Mouse (Mus musculus) E14TG2a.4 (cell line): Measurements from ENCODE around the gene Skil.
A peak's percentile ranks its signal among the peaks of the same experiment; 100 is the strongest.

ENCODE experiments used
- H3K27me3 ChIP-seq: 2 replicates; pipeline ENCODE4 v1.6.1; 2014; ENCODE audit warnings: low read length, control low read depth; ENCODE audit not compliant: insufficient read depth
- H3K36me3 ChIP-seq: 2 replicates; pipeline ENCODE4 v1.6.1; 2014; ENCODE audit warnings: low read length, control low read depth; ENCODE audit not compliant: insufficient read depth
- H3K4me1 ChIP-seq: replicated peaks from 2 replicates; pipeline ENCODE4 v1.6.1; 2014; ENCODE audit warnings: low read depth, low read length, control low read depth
- H3K4me3 ChIP-seq: replicated peaks from 2 replicates; pipeline ENCODE4 v1.5.1; 2014; ENCODE audit warnings: mild to moderate bottlenecking, low read length
- H3K9me3 ChIP-seq: 2 replicates; pipeline ENCODE4 v1.6.1; 2014; ENCODE audit warnings: low read length, control low read depth
- CTCF ChIP-seq: conservative IDR thresholded peaks from 2 replicates; pipeline ENCODE4 v1.5.1; 2014; ENCODE audit warnings: low read length
- NANOG ChIP-seq: IDR thresholded peaks from 2 replicates; pipeline ENCODE4 v1.6.1; 2014; ENCODE audit warnings: borderline replicate concordance, low read length, mixed read lengths
- POU5F1 ChIP-seq: IDR thresholded peaks from 2 replicates; pipeline ENCODE4 v1.6.1; 2014; ENCODE audit warnings: low read length, borderline replicate concordance

Gene Skil

GRCm38 (mm10) chr3:31145641-31146290, 50.9 kb downstream of the Skil start:
- Histone ChIP-seq H3K27me3 (peaks cover 36% of the 10 kb centered on the region), H3K9me3 (no peaks in the 10 kb centered on the region), H3K4me1 (peaks cover 14% of the 10 kb centered on the region), H3K36me3 (no peaks in the 10 kb centered on the region), H3K4me3 (no peak overlapping the region)
- peak; percentile 48 for TF ChIP-seq CTCF
- TF ChIP-seq POU5F1 = no peak

GRCm38 (mm10) chr3:31148595-31148994, 53.7 kb downstream of the Skil start:
- H3K36me3 ChIP-seq = no peaks in the 10 kb centered on the region
- no peaks in the 10 kb centered on the region for H3K9me3 ChIP-seq
- H3K27me3 ChIP-seq = peaks cover 45% of the 10 kb centered on the region
- TF ChIP-seq NANOG (no peak), CTCF (no peak), POU5F1 (no peak)
- H3K4me3 ChIP-seq = no peak overlapping the region
- H3K4me1 ChIP-seq = peaks cover 14% of the 10 kb centered on the region

- Histone ChIP-seq H3K4me3 (peak within 1 kb of the TSS; percentile 74), H3K36me3 (no peaks in the 10 kb centered on the region), H3K9me3 (no peaks in the 10 kb centered on the region), H3K27me3 (peaks cover 45% of the 10 kb centered on the region), H3K4me1 (peaks cover 14% of the 10 kb centered on the region)
- no peak for TF ChIP-seq POU5F1
- TF ChIP-seq NANOG = no peak
- TF ChIP-seq CTCF = no peak
Measured at GRCm38 (mm10) chr3:31149706-31150105, 54.8 kb downstream of the Skil start, which contains the start of gene Cldn11. Gene Cldn11 (plus strand): TSS chr3:31149920.

GRCm38 (mm10) chr3:31152108-31152507, 57.2 kb downstream of the Skil start:
- Histone ChIP-seq H3K36me3 (no peaks in the 10 kb centered on the region), H3K27me3 (peaks cover 39% of the 10 kb centered on the region)
- TF ChIP-seq POU5F1 = no peak
- TF ChIP-seq NANOG = no peak
- no peak for TF ChIP-seq CTCF

GRCm38 (mm10) chr3:31156126-31156525, 61.3 kb downstream of the Skil start:
- Histone ChIP-seq H3K27me3 (peaks cover 5% of the 10 kb centered on the region), H3K36me3 (no peaks in the 10 kb centered on the region), H3K4me3 (no peak overlapping the region), H3K9me3 (no peaks in the 10 kb centered on the region), H3K4me1 (peaks cover 6% of the 10 kb centered on the region)
- TF ChIP-seq NANOG (no peak), POU5F1 (no peak)

More at GRCm38 (mm10) chr3:31152108-31152507, 57.2 kb downstream of the Skil start:
- Histone ChIP-seq H3K4me1 (peaks cover 11% of the 10 kb centered on the region), H3K9me3 (no peaks in the 10 kb centered on the region), H3K4me3 (no peak overlapping the region)

- Histone ChIP-seq H3K36me3 (no peaks in the 10 kb centered on the region), H3K4me1 (peaks cover 12% of the 10 kb centered on the region), H3K4me3 (no peak overlapping the region), H3K9me3 (no peaks in the 10 kb centered on the region), H3K27me3 (no peaks in the 10 kb centered on the region)
- no peak for TF ChIP-seq NANOG
- TF ChIP-seq POU5F1 = no peak
- TF ChIP-seq CTCF = no peak
Measured at GRCm38 (mm10) chr3:31157776-31158175, 62.9 kb downstream of the Skil start.

GRCm38 (mm10) chr3:31160046-31160445, 65.2 kb downstream of the Skil start:
- Histone ChIP-seq H3K4me3 (no peak overlapping the region), H3K27me3 (no peaks in the 10 kb centered on the region), H3K36me3 (no peaks in the 10 kb centered on the region), H3K9me3 (no peaks in the 10 kb centered on the region), H3K4me1 (peaks cover 12% of the 10 kb centered on the region)
- TF ChIP-seq CTCF (no peak), NANOG (no peak), POU5F1 (no peak)

GRCm38 (mm10) chr3:31161336-31161735, 66.5 kb downstream of the Skil start:
- Histone ChIP-seq H3K4me3 (no peak overlapping the region), H3K36me3 (no peaks in the 10 kb centered on the region), H3K27me3 (no peaks in the 10 kb centered on the region), H3K4me1 (peaks cover 22% of the 10 kb centered on the region), H3K9me3 (no peaks in the 10 kb centered on the region)
- TF ChIP-seq CTCF (no peak), NANOG (no peak), POU5F1 (no peak)

GRCm38 (mm10) chr3:31162860-31163259, 68.0 kb downstream of the Skil start:
- Histone ChIP-seq H3K27me3 (no peaks in the 10 kb centered on the region), H3K36me3 (no peaks in the 10 kb centered on the region), H3K4me1 (peaks cover 25% of the 10 kb centered on the region), H3K9me3 (no peaks in the 10 kb centered on the region), H3K4me3 (peak overlapping the region; percentile 57)
- TF ChIP-seq POU5F1 = no peak
- TF ChIP-seq CTCF = no peak
- no peak for TF ChIP-seq NANOG
